Mouse (Mus musculus): ENCODE data around the gene Clip4. TPM values are rescaled to one million over a fixed set of nuclear protein-coding genes. Genes with fewer than 3 reads are reported as not detected.

Clip4 gene
- total RNA-seq, 2 experiments from 2014 or later, result 72.8 to 82.4 TPM

GRCm38 (mm10) chr17:71870641-71871040 is 102.4 kb downstream of the Clip4 start:
- DNase-seq (ENCODE audit: low spot score in 2 of 2), result no peak

GRCm38 (mm10) chr17:71871981-71872380 is 103.7 kb downstream of the Clip4 start:
- DNase-seq (ENCODE audit: low spot score in 2 of 2), result no peak

DNA sequence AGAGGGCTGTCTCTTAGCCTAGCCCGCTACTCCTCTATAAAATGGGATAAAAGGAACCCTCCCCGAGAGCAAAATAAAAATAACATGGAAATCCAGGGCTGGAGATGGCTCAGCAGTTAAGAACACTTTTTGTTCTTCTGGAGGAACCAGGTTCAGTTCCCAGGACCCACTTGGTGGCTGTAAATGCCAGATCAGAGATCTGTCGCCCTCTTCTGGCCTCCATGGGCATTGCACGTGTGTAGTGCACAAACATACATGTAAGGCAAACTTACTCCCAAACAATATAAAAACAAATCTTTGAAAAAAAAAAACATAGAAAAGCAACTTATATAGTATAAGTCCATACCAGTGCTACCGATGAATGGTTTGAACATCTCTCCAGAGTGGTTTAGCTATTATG is 104.7 kb downstream of the Clip4 start:
- DNase-seq (ENCODE audit: low spot score in 2 of 2), result no peak

DNA sequence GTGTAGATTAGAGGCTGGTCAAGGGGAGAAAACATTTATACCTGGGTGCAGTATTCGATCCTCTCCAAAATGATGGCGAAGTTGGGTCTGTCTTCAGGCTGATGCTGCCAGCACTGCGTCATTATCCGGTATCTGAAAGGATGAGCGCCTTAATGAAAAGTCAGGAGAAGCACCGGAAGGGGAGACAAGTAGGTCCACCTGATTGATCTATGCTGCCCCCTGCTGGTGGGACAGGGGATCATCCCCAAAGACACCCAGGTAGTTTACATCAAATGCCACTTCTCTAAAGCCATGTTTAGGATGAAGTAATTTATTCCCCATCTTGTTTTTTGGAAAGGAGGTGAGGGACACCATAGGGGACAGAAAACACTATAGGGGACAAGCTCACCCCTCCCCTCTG is 105.8 kb downstream of the Clip4 start:
- peak; percentile 38 to 62 for DNase-seq (ENCODE audit: low spot score in 2 of 2)

- DNase-seq (ENCODE audit: low spot score in 2 of 2), result no peak
Observed at GRCm38 (mm10) chr17:71874795-71875194, 106.5 kb downstream of the Clip4 start.

- no peak for DNase-seq (ENCODE audit: low spot score in 2 of 2)
Observed at GRCm38 (mm10) chr17:71875492-71875891, 107.2 kb downstream of the Clip4 start.

DNA sequence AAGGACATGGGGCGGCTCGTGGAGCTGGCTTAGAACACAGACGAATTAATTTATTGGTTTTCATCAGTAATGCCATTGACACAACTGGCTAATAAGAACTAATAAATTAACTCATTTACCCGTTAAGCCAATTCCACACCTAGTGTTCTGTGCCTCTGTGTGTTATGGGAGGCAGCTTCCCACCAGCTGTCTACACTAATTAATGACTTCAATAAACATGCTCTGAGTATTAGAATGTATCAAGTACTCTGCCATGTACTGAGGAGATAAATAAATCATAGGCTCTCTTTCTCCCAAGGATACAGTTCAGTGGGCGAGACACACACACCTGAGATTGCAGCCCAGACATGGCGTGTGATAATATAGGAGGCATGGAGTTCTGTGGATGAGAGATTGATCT is 113.1 kb downstream of the Clip4 start:
- no peak for DNase-seq (ENCODE audit: low spot score in 2 of 2)

- peak; percentile 8 to 33 for DNase-seq (ENCODE audit: low spot score in 2 of 2)
Observed at GRCm38 (mm10) chr17:71909107-71909506, 140.8 kb downstream of the Clip4 start.

- DNase-seq (ENCODE audit: low spot score in 2 of 2), result no peak
Observed at GRCm38 (mm10) chr17:71913188-71913587, 144.9 kb downstream of the Clip4 start.

Other genes with a start within 250 kb of the Clip4 start
- gene Ndc80, start 241.6 kb upstream of the Clip4 start, total RNA-seq (2021), result under 1 TPM in 1 of 2 experiments, not detected in 1; 0.21 TPM
- gene Spdya, start 216.4 kb upstream of the Clip4 start, total RNA-seq (2021), result 1 to 10 TPM; 2.2 to 2.6 TPM
- gene Wdr43, start 152.6 kb upstream of the Clip4 start, total RNA-seq (2021), result 10 to 100 TPM; 23.2 to 24.5 TPM
- 1 to 10 TPM; 2.7 to 3.2 TPM for gene Togaram2, start 95.2 kb upstream of the Clip4 start, total RNA-seq (2021)
- under 1 TPM; 0.44 to 0.45 TPM for gene Pcare, start 15.6 kb upstream of the Clip4 start, total RNA-seq (2021)